Mouse (Mus musculus) embryonic facial prominence, embryonic 10.5 days (tissue): ENCODE data around the gene Mad1l1. TPM values are rescaled to one million over a fixed set of nuclear protein-coding genes. Genes with fewer than 3 reads are reported as not detected.

Source experiments
- DNase-seq: peaks from one replicate; pipeline ENCODE4 v3.0.0-alpha.2; 2017; ENCODE audit warnings: low spot score
- H3K27ac ChIP-seq: fragments of 300-500 bp; sonication (generic); replicated peaks from 2 replicates; pipeline ENCODE4 v1.5.1; 2016; ENCODE audit warnings: mild to moderate bottlenecking
- H3K27me3 ChIP-seq: fragments of 300-500 bp; sonication (generic); replicated peaks from 2 replicates; pipeline ENCODE4 v1.6.1; 2016; ENCODE audit warnings: low read depth, mild to moderate bottlenecking; ENCODE audit not compliant: poor library complexity, severe bottlenecking
- H3K36me3 ChIP-seq: fragments of 300-500 bp; sonication (generic); replicated peaks from 2 replicates; pipeline ENCODE4 v1.6.1; 2016; ENCODE audit warnings: mild to moderate bottlenecking, moderate library complexity
- H3K4me1 ChIP-seq: fragments of 300-500 bp; sonication (generic); 2 replicates; pipeline ENCODE4 v1.6.1; 2016
- H3K4me3 ChIP-seq: fragments of 300-500 bp; sonication (generic); 2 replicates; pipeline ENCODE4 v1.5.1; 2016; ENCODE audit warnings: mild to moderate bottlenecking, moderate library complexity
- H3K9me3 ChIP-seq: fragments of 300-500 bp; sonication (generic); 2 replicates; pipeline ENCODE4 v1.6.1; 2016; ENCODE audit warnings: mild to moderate bottlenecking
- WGBS: fragments of 180-500 bp; shearing (Covaris S2); methylation state at CpG from one replicate; pipeline ENCODE4 v1.1.7; 2016; 5-methylcytosine and 5-hydroxymethylcytosine counted together
- polyA plus RNA-seq: library from polyadenylated mRNA; unstranded; fragments of >200 nt; fragmentation: Nextera tagmentation; extraction: Ambion mirVana; gene quantifications from 2 replicates; pipeline ENCODE4 v1.2.1, GENCODE M21; 2016

The Mad1l1 gene
- polyA plus RNA-seq, 1 experiment from 2014 or later = 63.9 TPM

DNA sequence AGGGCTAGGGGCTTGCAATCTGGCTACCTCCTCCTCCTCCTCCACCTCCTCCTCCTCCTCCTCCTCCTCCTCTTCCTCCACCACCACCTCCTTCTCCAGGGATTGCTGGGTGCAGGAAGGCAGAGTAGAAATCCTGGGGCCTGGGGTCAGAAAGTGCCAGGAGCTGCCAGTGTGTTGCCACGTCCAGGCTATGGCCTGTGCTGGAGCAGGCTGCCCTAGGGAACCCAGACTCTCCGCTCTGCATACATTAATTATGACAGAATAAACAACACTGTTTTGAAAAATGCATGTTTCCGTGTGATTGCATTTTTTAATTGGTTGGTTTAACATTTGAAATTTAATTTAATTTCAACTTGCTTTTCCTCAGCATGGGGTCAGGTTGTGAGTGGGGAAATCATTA is 285.7 kb downstream of the Mad1l1 start:
- no peak for DNase-seq
- Histone ChIP-seq H3K9me3 (no peaks in the 10 kb centered on the region), H3K27ac (no peak overlapping the region), H3K4me3 (no peak overlapping the region), H3K36me3 (no peaks in the 10 kb centered on the region), H3K27me3 (no peaks in the 10 kb centered on the region), H3K4me1 (peaks cover 21% of the 10 kb centered on the region)
- 82% methylated on average over 3 of the region's 3 CpGs for WGBS

GRCm38 (mm10) chr5:140035025-140035330 is 286.4 kb downstream of the Mad1l1 start:
- WGBS = 57% methylated on average over 1 of the region's 1 CpGs
- no peaks in the 10 kb centered on the region for H3K27me3 ChIP-seq
- no peaks in the 10 kb centered on the region for H3K36me3 ChIP-seq
- no peaks in the 10 kb centered on the region for H3K9me3 ChIP-seq
- no peak overlapping the region for H3K4me3 ChIP-seq
- no peak for DNase-seq
- H3K4me1 ChIP-seq = peaks cover 24% of the 10 kb centered on the region
- no peak overlapping the region for H3K27ac ChIP-seq

GRCm38 (mm10) chr5:140034300-140035024 is 286.9 kb downstream of the Mad1l1 start:
- no peak overlapping the region for H3K4me3 ChIP-seq
- H3K4me1 ChIP-seq = peaks cover 27% of the 10 kb centered on the region
- WGBS = 97% methylated on average over 5 of the region's 5 CpGs
- DNase-seq = no peak
- no peaks in the 10 kb centered on the region for H3K36me3 ChIP-seq
- H3K27ac ChIP-seq = no peak overlapping the region
- H3K27me3 ChIP-seq = no peaks in the 10 kb centered on the region
- H3K9me3 ChIP-seq = no peaks in the 10 kb centered on the region

- H3K4me3 ChIP-seq = no peak overlapping the region
- no peaks in the 10 kb centered on the region for H3K27me3 ChIP-seq
- H3K36me3 ChIP-seq = no peaks in the 10 kb centered on the region
- no peaks in the 10 kb centered on the region for H3K9me3 ChIP-seq
- DNase-seq = no peak
- no peak overlapping the region for H3K27ac ChIP-seq
- WGBS = 94% methylated on average over 4 of the region's 4 CpGs
- H3K4me1 ChIP-seq = peaks cover 25% of the 10 kb centered on the region
Measured at GRCm38 (mm10) chr5:140026366-140026765, 295.0 kb downstream of the Mad1l1 start.

DNA sequence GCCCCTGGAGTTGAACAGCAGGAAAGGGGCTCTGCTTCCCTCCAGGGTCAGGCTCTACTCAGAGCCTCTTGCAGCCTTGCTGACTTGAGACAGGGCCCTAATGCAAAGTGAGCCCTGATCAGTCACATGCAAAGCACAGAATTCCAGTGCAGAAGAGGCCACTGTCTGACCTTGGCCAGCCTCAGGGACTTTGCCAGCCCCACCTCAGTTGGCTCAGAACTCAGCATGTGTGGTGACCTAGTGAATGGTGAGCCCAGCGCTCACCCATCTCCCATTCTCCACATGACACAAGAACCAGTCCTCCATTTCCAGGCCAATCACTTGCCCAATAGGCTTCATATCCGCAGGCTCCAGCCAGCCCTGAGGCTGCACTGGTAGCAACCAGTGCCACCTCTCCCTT is 296.1 kb downstream of the Mad1l1 start:
- Histone ChIP-seq H3K36me3 (no peaks in the 10 kb centered on the region), H3K4me1 (peaks cover 25% of the 10 kb centered on the region), H3K4me3 (no peak overlapping the region), H3K27ac (no peak overlapping the region), H3K27me3 (no peaks in the 10 kb centered on the region), H3K9me3 (no peaks in the 10 kb centered on the region)
- DNase-seq = no peak
- WGBS = 94% methylated on average over 2 of the region's 2 CpGs

DNA sequence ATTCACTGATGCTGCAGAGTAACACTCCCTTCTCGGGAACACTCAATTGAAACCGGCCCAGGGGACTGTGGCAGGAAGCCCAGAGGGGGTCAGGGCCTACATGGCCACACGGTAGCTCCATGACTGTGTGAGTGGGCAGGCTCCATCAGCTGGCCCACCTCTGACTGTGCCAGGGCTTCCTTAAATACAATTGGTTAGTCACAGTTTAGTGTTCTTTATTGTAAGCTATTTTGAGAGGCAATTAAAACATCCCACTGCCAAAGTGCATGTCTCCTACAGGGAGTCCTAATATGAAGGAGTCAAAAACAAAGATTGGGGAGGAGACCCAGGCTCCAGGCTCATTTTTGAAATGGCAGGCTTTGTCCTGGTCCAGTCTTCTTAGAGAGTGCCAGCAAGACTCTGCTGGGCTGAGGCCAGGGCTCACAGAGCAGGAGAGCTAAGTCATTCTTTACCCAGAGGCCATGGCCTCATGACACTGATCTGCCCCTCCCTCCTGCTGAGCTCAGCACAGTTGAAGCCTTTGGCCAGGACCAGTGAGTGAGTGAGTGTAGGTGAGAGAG is 297.3 kb downstream of the Mad1l1 start:
- no peaks in the 10 kb centered on the region for H3K9me3 ChIP-seq
- DNase-seq = no peak
- H3K36me3 ChIP-seq = no peaks in the 10 kb centered on the region
- 48% methylated on average over 3 of the region's 3 CpGs for WGBS
- no peaks in the 10 kb centered on the region for H3K27me3 ChIP-seq
- H3K4me3 ChIP-seq = no peak overlapping the region
- peak overlapping the region; percentile 30; the same call in 1 of the 2 replicates for H3K27ac ChIP-seq
- H3K4me1 ChIP-seq = peaks cover 20% of the 10 kb centered on the region

DNA sequence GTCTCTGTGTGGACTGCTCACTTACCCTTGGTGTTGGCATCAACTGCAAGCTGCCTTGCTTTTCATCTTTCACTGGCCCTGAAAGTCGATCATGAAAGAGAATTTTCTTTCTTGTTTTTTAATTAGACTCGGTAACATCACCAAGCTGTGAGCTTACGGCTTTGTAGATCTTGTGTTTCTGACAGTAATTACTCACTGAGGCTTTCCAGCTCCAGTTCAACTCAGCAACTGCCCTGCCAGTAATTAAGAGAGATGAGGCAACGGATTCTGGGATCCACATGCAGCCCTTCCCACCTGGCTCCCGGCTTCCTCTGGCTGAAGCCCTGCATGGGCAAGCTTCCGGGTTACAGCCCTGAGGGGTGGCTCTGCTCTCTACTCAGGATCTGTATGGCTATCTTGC is 298.5 kb downstream of the Mad1l1 start:
- H3K9me3 ChIP-seq = no peaks in the 10 kb centered on the region
- 84% methylated on average over 6 of the region's 6 CpGs for WGBS

GRCm38 (mm10) chr5:140021755-140022154 is 299.6 kb downstream of the Mad1l1 start:
- Histone ChIP-seq H3K27me3 (no peaks in the 10 kb centered on the region), H3K4me3 (no peak overlapping the region), H3K9me3 (no peaks in the 10 kb centered on the region), H3K4me1 (peaks cover 20% of the 10 kb centered on the region), H3K36me3 (no peaks in the 10 kb centered on the region), H3K27ac (no peak overlapping the region)
- WGBS = 85% methylated on average over 10 of the region's 10 CpGs
- no peak for DNase-seq

More for the DNA sequence above, 298.5 kb downstream of the Mad1l1 start:
- Histone ChIP-seq H3K36me3 (no peaks in the 10 kb centered on the region), H3K27ac (no peak overlapping the region), H3K4me1 (peaks cover 20% of the 10 kb centered on the region), H3K27me3 (no peaks in the 10 kb centered on the region), H3K4me3 (no peak overlapping the region)
- no peak for DNase-seq

GRCm38 (mm10) chr5:140019616-140020015 is 301.7 kb downstream of the Mad1l1 start:
- no peak for DNase-seq
- H3K4me1 ChIP-seq = peaks cover 15% of the 10 kb centered on the region
- H3K27ac ChIP-seq = no peak overlapping the region
- 93% methylated on average over 1 of the region's 1 CpGs for WGBS
- H3K4me3 ChIP-seq = no peak overlapping the region
- no peaks in the 10 kb centered on the region for H3K9me3 ChIP-seq
- H3K27me3 ChIP-seq = no peaks in the 10 kb centered on the region
- no peaks in the 10 kb centered on the region for H3K36me3 ChIP-seq

- Histone ChIP-seq H3K36me3 (no peaks in the 10 kb centered on the region), H3K4me3 (no peak overlapping the region), H3K9me3 (no peaks in the 10 kb centered on the region), H3K27ac (no peak overlapping the region), H3K27me3 (no peaks in the 10 kb centered on the region), H3K4me1 (peaks cover 15% of the 10 kb centered on the region)
- 95% methylated on average over 7 of the region's 7 CpGs for WGBS
- DNase-seq = no peak
Measured at GRCm38 (mm10) chr5:140018780-140019179, 302.6 kb downstream of the Mad1l1 start.

DNA sequence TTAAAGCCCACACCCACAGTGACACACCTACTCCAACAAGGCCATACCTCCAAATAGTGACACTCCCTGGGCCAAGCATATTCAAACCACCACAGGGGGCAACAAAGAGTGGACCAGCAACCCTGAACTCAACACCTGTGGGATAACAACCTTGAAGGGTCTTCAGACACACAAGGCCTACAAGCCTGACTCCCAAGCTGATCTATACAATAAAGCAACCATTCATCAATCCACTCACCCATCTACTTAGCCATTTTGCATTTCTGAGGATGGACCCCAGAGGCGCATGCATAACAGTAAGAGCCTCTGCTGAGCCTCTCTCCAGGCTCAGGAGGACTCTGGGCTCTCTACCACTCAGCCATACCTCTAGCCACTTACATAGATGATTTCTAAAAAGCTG is 304.5 kb downstream of the Mad1l1 start:
- 87% methylated on average over 1 of the region's 1 CpGs for WGBS
- peaks cover 20% of the 10 kb centered on the region for H3K4me1 ChIP-seq
- no peak for DNase-seq
- no peaks in the 10 kb centered on the region for H3K9me3 ChIP-seq
- H3K4me3 ChIP-seq = no peak overlapping the region
- no peaks in the 10 kb centered on the region for H3K36me3 ChIP-seq
- H3K27me3 ChIP-seq = no peaks in the 10 kb centered on the region
- H3K27ac ChIP-seq = no peak overlapping the region

GRCm38 (mm10) chr5:140013652-140014051 is 307.7 kb downstream of the Mad1l1 start:
- WGBS = 81% methylated on average over 5 of the region's 5 CpGs
- Histone ChIP-seq H3K36me3 (peaks cover 5% of the 10 kb centered on the region), H3K27me3 (no peaks in the 10 kb centered on the region), H3K9me3 (no peaks in the 10 kb centered on the region), H3K4me1 (peaks cover 20% of the 10 kb centered on the region), H3K4me3 (no peak overlapping the region), H3K27ac (0 out of 2 replicates have a peak overlapping the region, but pooled peaks have one; percentile 35)
- no peak for DNase-seq

GRCm38 (mm10) chr5:140012286-140012967 is 308.9 kb downstream of the Mad1l1 start:
- Histone ChIP-seq H3K36me3 (peaks cover 16% of the 10 kb centered on the region), H3K4me3 (no peak overlapping the region), H3K4me1 (peaks cover 31% of the 10 kb centered on the region), H3K27me3 (no peaks in the 10 kb centered on the region), H3K27ac (no peak overlapping the region), H3K9me3 (no peaks in the 10 kb centered on the region)
- no peak for DNase-seq
- WGBS = 87% methylated on average over 12 of the region's 12 CpGs
